ENCODE assay signal across 19 mouse cellular contexts in genomic region chr12:16580306-16580705, GRCm38 (mm10). TPM values are rescaled to one million over a fixed set of nuclear protein-coding genes. Genes with fewer than 3 reads are reported as not detected.
DNase-seq lines count a peak whose midpoint lies in the region; ATAC-seq and TF ChIP-seq lines count a peak whose summit lies in the region.
"Had no signal": no experiment of that assay in that cellular context is flagged by ENCODE, and none has a peak within 500 bp of the region (broad histone marks: within the 10 kb centered on the region; RNA-seq: fewer than 3 reads in every experiment).

No protein-coding gene starts in this region.

- 73% methylated on average over 9 of the region's 9 CpGs for WGBS in hindbrain, embryonic 10.5 days
- WGBS in hindbrain, embryonic 14.5 days = 59% methylated on average over 9 of the region's 9 CpGs
- 52% methylated on average over 9 of the region's 9 CpGs for WGBS in intestine, postnatal 0 days
- WGBS in liver, embryonic 16.5 days (ENCODE audit: insufficient replicate concordance) = 31% methylated on average over 9 of the region's 9 CpGs

- H3K36me3 ChIP-seq in hindbrain, embryonic 10.5 days = peaks cover 47% of the 10 kb centered on the region
- H3K36me3 ChIP-seq in hindbrain, embryonic 14.5 days (replicated peaks; ENCODE audit: control insufficient read depth, insufficient read depth) = peaks cover 49% of the 10 kb centered on the region
- peaks cover 79% of the 10 kb centered on the region for H3K36me3 ChIP-seq in E14TG2a.4 (ENCODE audit: insufficient read depth, low read length)
- peaks cover 38% of the 10 kb centered on the region for H3K36me3 ChIP-seq in intestine, postnatal 0 days (ENCODE audit: control insufficient read depth, insufficient read depth)
- peaks cover 6% of the 10 kb centered on the region for H3K36me3 ChIP-seq in liver, embryonic 16.5 days (ENCODE audit: control insufficient read depth, insufficient read depth)
- H3K36me3 ChIP-seq: lung, embryonic 15.5 days had no signal

- H3K4me3 ChIP-seq in hindbrain, embryonic 10.5 days = no peak overlapping the region
- no peak overlapping the region for H3K4me3 ChIP-seq in hindbrain, embryonic 14.5 days (replicated peaks; ENCODE audit: low read length)
- peak overlapping the region; percentile 29 for H3K4me3 ChIP-seq in E14TG2a.4 (replicated peaks; ENCODE audit: low read length)
- no peak overlapping the region for H3K4me3 ChIP-seq in intestine, postnatal 0 days (ENCODE audit: low read depth, low read length)
- peak overlapping the region; percentile 25 for H3K4me3 ChIP-seq in liver, embryonic 16.5 days (ENCODE audit: low read depth, low read length)
- H3K4me3 ChIP-seq: embryonic facial prominence, embryonic 10.5 days; erythroblast, embryonic 14.5 days; forebrain, embryonic 15.5 days; lung, embryonic 15.5 days; megakaryocyte, embryonic 14.5 days; neural tube, embryonic 12.5 days had no signal

- ATAC-seq in hindbrain, embryonic 14.5 days (ENCODE audit: low FRiP score) = no peak
- ATAC-seq in intestine, postnatal 0 days = peak; percentile 68
- peak; percentile 95 for ATAC-seq in liver, embryonic 16.5 days (ENCODE audit: low read depth)
- ATAC-seq: forebrain, embryonic 15.5 days had no signal

- no peak for DNase-seq in hindbrain, embryonic 10.5 days (ENCODE audit: low spot score)
- DNase-seq in hindbrain, embryonic 14.5 days (ENCODE audit: low spot score) = no peak
- DNase-seq in cerebellum, adult 18-20 months = no peak
- DNase-seq in lung, postnatal 14 days = no peak
- no peak for DNase-seq in heart, adult 8-10 months (ENCODE audit: low spot score)
- DNase-seq: cerebellum, adult 11 months; cerebellum, postnatal 36 days; heart, postnatal 4 days; kidney, adult 2 months; right cerebral cortex, postnatal 25 days had no signal

- peak overlapping the region; percentile 31 for H3K27ac ChIP-seq in hindbrain, embryonic 10.5 days
- no peak overlapping the region for H3K27ac ChIP-seq in hindbrain, embryonic 14.5 days
- H3K27ac ChIP-seq in intestine, postnatal 0 days (ENCODE audit: low read depth, low read length) = no peak overlapping the region
- peak overlapping the region; percentile 72 for H3K27ac ChIP-seq in liver, embryonic 16.5 days (ENCODE audit: low read length)
- H3K27ac ChIP-seq: embryonic facial prominence, embryonic 10.5 days; forebrain, embryonic 15.5 days; lung, embryonic 15.5 days; neural tube, embryonic 12.5 days had no signal

- TF ChIP-seq CTCF in E14TG2a.4 (conservative IDR thresholded peaks at IDR 0.05; ENCODE audit: low read length) = no peak
- TF ChIP-seq CTCF in intestine, postnatal 0 days (IDR thresholded peaks at IDR 0.05; ENCODE audit: low read depth) = no peak

- peaks cover 24% of the 10 kb centered on the region for H3K4me1 ChIP-seq in hindbrain, embryonic 10.5 days (replicated peaks)
- 0 out of 2 replicates have a peak, but pooled peaks cover 5% of the 10 kb centered on the region for H3K4me1 ChIP-seq in hindbrain, embryonic 14.5 days (replicated peaks; ENCODE audit: control insufficient read depth, insufficient read depth, low read length)
- peaks cover 61% of the 10 kb centered on the region for H3K4me1 ChIP-seq in E14TG2a.4 (replicated peaks; ENCODE audit: low read depth, low read length)
- H3K4me1 ChIP-seq in intestine, postnatal 0 days (replicated peaks; ENCODE audit: control insufficient read depth, insufficient read depth, low read length) = peaks cover 15% of the 10 kb centered on the region; the same call in 1 of the 2 replicates
- peaks cover 70% of the 10 kb centered on the region for H3K4me1 ChIP-seq in liver, embryonic 16.5 days (ENCODE audit: control insufficient read depth, low read depth, low read length)

- no peak overlapping the region for H3K4me2 ChIP-seq in hindbrain, embryonic 14.5 days (replicated peaks)
- 0 out of 2 replicates have a peak overlapping the region, but pooled peaks have one; percentile 4 for H3K4me2 ChIP-seq in intestine, postnatal 0 days (replicated peaks; ENCODE audit: low read depth)
- peak overlapping the region; percentile 56 for H3K4me2 ChIP-seq in liver, embryonic 16.5 days (ENCODE audit: low read depth, low read length)
- H3K4me2 ChIP-seq: forebrain, embryonic 15.5 days; lung, embryonic 15.5 days; neural tube, embryonic 12.5 days had no signal

- no peak overlapping the region for H3K9ac ChIP-seq in hindbrain, embryonic 14.5 days
- no peak overlapping the region for H3K9ac ChIP-seq in intestine, postnatal 0 days (ENCODE audit: low read depth, low read length)
- H3K9ac ChIP-seq in liver, embryonic 16.5 days (ENCODE audit: low read depth, low read length) = peak overlapping the region; percentile 44
- H3K9ac ChIP-seq: forebrain, embryonic 15.5 days; lung, embryonic 15.5 days; neural tube, embryonic 12.5 days had no signal

- no peaks in the 10 kb centered on the region for H3K9me3 ChIP-seq in hindbrain, embryonic 10.5 days
- no peaks in the 10 kb centered on the region for H3K9me3 ChIP-seq in hindbrain, embryonic 14.5 days (ENCODE audit: control insufficient read depth, low read length)
- no peaks in the 10 kb centered on the region for H3K9me3 ChIP-seq in E14TG2a.4 (ENCODE audit: low read length)
- no peaks in the 10 kb centered on the region for H3K9me3 ChIP-seq in intestine, postnatal 0 days (ENCODE audit: control insufficient read depth)
- H3K9me3 ChIP-seq in liver, embryonic 16.5 days (replicated peaks; ENCODE audit: control insufficient read depth, low read length) = no peaks in the 10 kb centered on the region
- H3K9me3 ChIP-seq: embryonic facial prominence, embryonic 10.5 days; forebrain, embryonic 15.5 days; lung, embryonic 15.5 days; neural tube, embryonic 12.5 days had no signal

- no peaks in the 10 kb centered on the region for H3K27me3 ChIP-seq in hindbrain, embryonic 10.5 days (ENCODE audit: insufficient read depth, poor library complexity, severe bottlenecking)
- H3K27me3 ChIP-seq in hindbrain, embryonic 14.5 days (ENCODE audit: control insufficient read depth, insufficient read depth, low read length) = no peaks in the 10 kb centered on the region
- H3K27me3 ChIP-seq in E14TG2a.4 (ENCODE audit: insufficient read depth, low read length) = no peaks in the 10 kb centered on the region
- H3K27me3 ChIP-seq in intestine, postnatal 0 days (replicated peaks; ENCODE audit: control insufficient read depth, insufficient read depth, low read length) = no peaks in the 10 kb centered on the region
- H3K27me3 ChIP-seq in liver, embryonic 16.5 days (ENCODE audit: control insufficient read depth, insufficient read depth, low read depth, low read length) = no peaks in the 10 kb centered on the region
- H3K27me3 ChIP-seq: forebrain, embryonic 15.5 days; lung, embryonic 15.5 days; megakaryocyte, embryonic 14.5 days; neural tube, embryonic 12.5 days had no signal

RNA-seq across cellular contexts. Expression of gene Lpin1, which starts 30.5 kb away (rescaled TPM):
- 6.4 and 10.6 TPM in 2 replicates for polyA plus RNA-seq in hindbrain, embryonic 10.5 days (2016; fragmentation: Nextera tagmentation; extraction: Ambion mirVana)
- polyA plus RNA-seq in hindbrain, embryonic 14.5 days (2014; fragmentation: Nextera tagmentation; extraction: Ambion mirVana) = 18.0 and 19.1 TPM in 2 replicates
- 3.1 and 3.6 TPM in 2 replicates for polyA plus RNA-seq in intestine, postnatal 0 days (2015; fragmentation: Nextera tagmentation; extraction: Ambion mirVana)
- polyA plus RNA-seq in liver, embryonic 16.5 days (2015; fragmentation: Nextera tagmentation; extraction: Ambion mirVana) = 10.2 and 12.6 TPM in 2 replicates
- total RNA-seq in heart, adult 8-10 months (2022) = 100 to 1,000 TPM; 152 to 176 (median 162) TPM

Comparison
In these comparisons a context has a peak if more than half of its experiments do, and no peak if none do; other contexts are left out.
1. H3K27ac ChIP-seq: peak in hindbrain, embryonic 10.5 days (single experiment) and liver, embryonic 16.5 days (single experiment); none in hindbrain, embryonic 14.5 days (single experiment) and intestine, postnatal 0 days (single experiment).
2. H3K4me3 ChIP-seq: peak in E14TG2a.4 (single experiment) and liver, embryonic 16.5 days (single experiment); none in hindbrain, embryonic 10.5 days (single experiment), hindbrain, embryonic 14.5 days (single experiment) and intestine, postnatal 0 days (single experiment).